11 mouse cellular contexts compared by ENCODE assay signal in the genomic region with DNA sequence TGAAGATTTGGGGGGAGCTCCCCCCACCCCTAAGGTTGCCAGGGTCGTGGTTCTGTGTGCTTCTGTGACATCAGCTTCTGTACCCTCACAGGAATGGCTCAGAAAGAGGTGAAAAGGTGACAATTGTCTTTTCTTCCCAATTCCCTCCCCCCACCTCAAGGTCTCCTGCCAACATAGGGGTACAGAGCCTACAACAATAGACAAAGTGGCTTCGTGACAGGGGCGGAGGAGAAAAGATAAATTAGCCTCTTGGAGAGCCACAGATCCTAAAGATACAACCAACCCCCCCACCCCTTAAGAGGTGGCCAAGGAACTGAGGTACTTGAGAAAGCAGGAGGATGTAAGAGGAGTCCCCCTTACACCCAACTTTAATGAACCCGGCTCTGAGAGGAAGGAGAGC. TPM values are rescaled to one million over a fixed set of nuclear protein-coding genes. Genes with fewer than 3 reads are reported as not detected.
A peak's percentile ranks its signal among the peaks of the same experiment; 100 is the strongest.
DNase-seq lines count a peak whose midpoint lies in the region; ATAC-seq and TF ChIP-seq lines count a peak whose summit lies in the region.
"Had no signal": no experiment of that assay in that cellular context is flagged by ENCODE, and none has a peak within 500 bp of the region (broad histone marks: within the 10 kb centered on the region; RNA-seq: fewer than 3 reads in every experiment).

No protein-coding gene starts in this region.

- WGBS in liver, embryonic 11.5 days: 38% methylated on average over 4 of the region's 4 CpGs
- 48% methylated on average over 4 of the region's 4 CpGs for WGBS in intestine, embryonic 16.5 days
- WGBS in neural tube, embryonic 14.5 days: 10% methylated on average over 4 of the region's 4 CpGs

- H3K36me3 ChIP-seq in liver, embryonic 11.5 days (ENCODE audit: control insufficient read depth, insufficient read depth, low read length): no peaks in the 10 kb centered on the region
- no peaks in the 10 kb centered on the region for H3K36me3 ChIP-seq in intestine, embryonic 16.5 days (ENCODE audit: control insufficient read depth, insufficient read depth, low read length)
- no peaks in the 10 kb centered on the region for H3K36me3 ChIP-seq in neural tube, embryonic 14.5 days (ENCODE audit: control insufficient read depth, insufficient read depth, low read length)

- no peak for TF ChIP-seq CTCF in gastrocnemius, adult 2 months (IDR thresholded peaks at IDR 0.05)

- ATAC-seq in liver, embryonic 11.5 days (replicated peaks; ENCODE audit: low FRiP score): no peak
- no peak for ATAC-seq in intestine, embryonic 16.5 days
- no peak for ATAC-seq in neural tube, embryonic 14.5 days (ENCODE audit: low read depth)

- no peaks in the 10 kb centered on the region for H3K9me3 ChIP-seq in liver, embryonic 11.5 days (ENCODE audit: control insufficient read depth, low read length)
- no peaks in the 10 kb centered on the region for H3K9me3 ChIP-seq in intestine, embryonic 16.5 days (ENCODE audit: control insufficient read depth, low read length)
- H3K9me3 ChIP-seq in neural tube, embryonic 14.5 days (ENCODE audit: control insufficient read depth, low read length): no peaks in the 10 kb centered on the region

- no peak overlapping the region for H3K27ac ChIP-seq in liver, embryonic 11.5 days (ENCODE audit: low read depth, low read length)
- H3K27ac ChIP-seq in intestine, embryonic 16.5 days (ENCODE audit: low read length): peak overlapping the region; percentile 4; the same call in 1 of the 2 replicates
- H3K27ac ChIP-seq in neural tube, embryonic 14.5 days (ENCODE audit: low read depth, low read length): no peak overlapping the region
- no peak overlapping the region for H3K27ac ChIP-seq in gastrocnemius, adult 2 months

- H3K9ac ChIP-seq in liver, embryonic 11.5 days (ENCODE audit: low read depth, low read length): no peak overlapping the region
- H3K9ac ChIP-seq in intestine, embryonic 16.5 days (ENCODE audit: low read depth, low read length): 0 out of 2 replicates have a peak overlapping the region, but pooled peaks have one; percentile 5
- no peak overlapping the region for H3K9ac ChIP-seq in neural tube, embryonic 14.5 days (replicated peaks; ENCODE audit: low read depth, low read length)

- peaks cover 53% of the 10 kb centered on the region for H3K27me3 ChIP-seq in liver, embryonic 11.5 days (replicated peaks; ENCODE audit: control insufficient read depth, insufficient read depth, low read length)
- peaks cover 9% of the 10 kb centered on the region for H3K27me3 ChIP-seq in intestine, embryonic 16.5 days (replicated peaks; ENCODE audit: control insufficient read depth, insufficient read depth, low read length)
- no peaks in the 10 kb centered on the region for H3K27me3 ChIP-seq in neural tube, embryonic 14.5 days (ENCODE audit: control insufficient read depth, insufficient read depth, low read length)

- intact Hi-C loops in gastrocnemius, adult 2 months (cut with DNase I): no loop called here

- H3K4me2 ChIP-seq in liver, embryonic 11.5 days: peak overlapping the region; percentile 50; the same call in 1 of the 2 replicates
- H3K4me2 ChIP-seq in intestine, embryonic 16.5 days (ENCODE audit: low read depth, low read length): 0 out of 2 replicates have a peak overlapping the region, but pooled peaks have one; percentile 78
- H3K4me2 ChIP-seq in neural tube, embryonic 14.5 days (ENCODE audit: low read depth, low read length): peak overlapping the region; percentile 82

- no peaks in the 10 kb centered on the region for H3K4me1 ChIP-seq in liver, embryonic 11.5 days (replicated peaks; ENCODE audit: control insufficient read depth, insufficient read depth, low read length)
- H3K4me1 ChIP-seq in intestine, embryonic 16.5 days (ENCODE audit: control insufficient read depth, insufficient read depth, low read length): peaks cover 22% of the 10 kb centered on the region
- peaks cover 3% of the 10 kb centered on the region; the same call in 1 of the 2 replicates for H3K4me1 ChIP-seq in neural tube, embryonic 14.5 days (ENCODE audit: control insufficient read depth, insufficient read depth, low read length)

- 0 out of 2 replicates have a peak overlapping the region, but pooled peaks have one; percentile 8 for H3K4me3 ChIP-seq in liver, embryonic 11.5 days (ENCODE audit: low read depth, low read length)
- no peak overlapping the region for H3K4me3 ChIP-seq in intestine, embryonic 16.5 days (ENCODE audit: low read length)
- no peak overlapping the region; the same call in 1 of the 2 replicates for H3K4me3 ChIP-seq in neural tube, embryonic 14.5 days (ENCODE audit: low read depth, low read length)
- no peak overlapping the region for H3K4me3 ChIP-seq in gastrocnemius, adult 2 months

- peak; percentile 29 for DNase-seq in embryo, embryonic 10.5 days (ENCODE audit: low spot score)
- DNase-seq in embryo, embryonic 9.5 days (ENCODE audit: extremely low spot score): no peak
- no peak for DNase-seq in liver, embryonic 11.5 days (ENCODE audit: low spot score)
- no peak for DNase-seq in liver
- DNase-seq in gastrocnemius, adult 2 months: no peak
- DNase-seq in right cerebral cortex, postnatal 14 days: no peak
- DNase-seq: cerebellum, postnatal 36 days; lung, adult 2 months had no signal

RNA-seq across cellular contexts. Expression of gene Fzd2, which starts 4.5 kb away (rescaled TPM):
- polyA plus RNA-seq in liver, embryonic 11.5 days (2014; fragmentation: Nextera tagmentation; extraction: Ambion mirVana): 8.4 and 9.0 TPM in 2 replicates
- polyA plus RNA-seq in intestine, embryonic 16.5 days (2015; fragmentation: Nextera tagmentation; extraction: Ambion mirVana): 9.4 and 9.8 TPM in 2 replicates
- polyA plus RNA-seq in neural tube, embryonic 14.5 days (2014; fragmentation: Nextera tagmentation; extraction: Ambion mirVana): 6.5 and 10.5 TPM in 2 replicates
- 1 to 10 TPM; 1.2 to 2.1 TPM for total RNA-seq in gastrocnemius, adult 2 months (2021)

RNA-seq across cellular contexts. Expression of gene Gm11627, which starts 29.4 kb away (rescaled TPM):
- polyA plus RNA-seq in liver, embryonic 11.5 days (2014; fragmentation: Nextera tagmentation; extraction: Ambion mirVana): 1.2 and 1.4 TPM in 2 replicates
- polyA plus RNA-seq in intestine, embryonic 16.5 days (2015; fragmentation: Nextera tagmentation; extraction: Ambion mirVana): 14.9 and 15.8 TPM in 2 replicates
- polyA plus RNA-seq in neural tube, embryonic 14.5 days (2014; fragmentation: Nextera tagmentation; extraction: Ambion mirVana): 6.6 and 6.9 TPM in 2 replicates
- not detected for total RNA-seq in gastrocnemius, adult 2 months (2021)

RNA-seq across cellular contexts. Expression of gene Gpatch8, which starts 52.5 kb away (rescaled TPM):
- 30.0 and 35.4 TPM in 2 replicates for polyA plus RNA-seq in liver, embryonic 11.5 days (2014; fragmentation: Nextera tagmentation; extraction: Ambion mirVana)
- polyA plus RNA-seq in intestine, embryonic 16.5 days (2015; fragmentation: Nextera tagmentation; extraction: Ambion mirVana): 31.7 and 34.5 TPM in 2 replicates
- polyA plus RNA-seq in neural tube, embryonic 14.5 days (2014; fragmentation: Nextera tagmentation; extraction: Ambion mirVana): 57.8 and 83.7 TPM in 2 replicates
- 10 to 100 TPM; 23.7 to 26.8 TPM for total RNA-seq in gastrocnemius, adult 2 months (2021)

RNA-seq across cellular contexts. Expression of gene Meioc, which starts 54.8 kb away (rescaled TPM):
- polyA plus RNA-seq in liver, embryonic 11.5 days (2014; fragmentation: Nextera tagmentation; extraction: Ambion mirVana): 0.25 and 0.36 TPM in 2 replicates
- 0.24 and 0.65 TPM in 2 replicates for polyA plus RNA-seq in intestine, embryonic 16.5 days (2015; fragmentation: Nextera tagmentation; extraction: Ambion mirVana)
- 0.11 and 0.12 TPM in 2 replicates for polyA plus RNA-seq in neural tube, embryonic 14.5 days (2014; fragmentation: Nextera tagmentation; extraction: Ambion mirVana)
- total RNA-seq in gastrocnemius, adult 2 months (2021): not detected
- total RNA-seq: gastrocnemius, adult 8-10 months had no signal
- polyA plus RNA-seq: lung, adult 2 months had no signal
